Mouse (Mus musculus) kidney, adult 8-10 months (tissue): ENCODE data around the gene Ifna5.

Experiments used
- DNase-seq, 2 experiments: peaks; one replicate each; pipeline ENCODE4 v3.0.0; 2022

Gene Ifna5

DNA sequence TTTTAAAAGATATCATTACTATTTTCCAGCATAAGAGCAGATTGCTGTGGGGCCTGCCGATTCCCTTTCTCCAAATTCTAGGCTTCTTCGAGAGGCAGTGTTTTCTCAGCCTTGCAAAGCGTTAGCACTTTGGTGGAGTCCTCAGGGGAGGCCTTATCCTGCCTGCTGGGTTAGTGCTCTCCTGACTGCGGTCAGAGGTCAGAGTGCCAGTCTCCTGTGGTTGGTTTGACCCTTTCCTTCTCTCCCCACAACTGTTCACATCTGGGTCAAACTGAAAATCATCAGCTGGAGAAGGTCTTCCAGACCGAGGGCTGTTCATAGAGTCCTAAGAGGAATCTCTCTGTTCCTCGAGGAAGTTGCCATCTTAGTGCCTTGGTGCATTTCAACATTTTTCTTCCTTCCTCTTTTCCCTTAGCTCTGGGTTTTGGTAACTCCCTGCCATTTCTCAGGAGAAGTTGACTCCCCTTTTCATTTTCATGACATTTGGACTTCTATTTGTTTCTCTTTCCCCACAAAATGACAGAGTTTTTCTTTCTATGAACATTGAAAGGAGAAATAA is 29.8 kb downstream of the Ifna5 start:
- no peak for DNase-seq

DNA sequence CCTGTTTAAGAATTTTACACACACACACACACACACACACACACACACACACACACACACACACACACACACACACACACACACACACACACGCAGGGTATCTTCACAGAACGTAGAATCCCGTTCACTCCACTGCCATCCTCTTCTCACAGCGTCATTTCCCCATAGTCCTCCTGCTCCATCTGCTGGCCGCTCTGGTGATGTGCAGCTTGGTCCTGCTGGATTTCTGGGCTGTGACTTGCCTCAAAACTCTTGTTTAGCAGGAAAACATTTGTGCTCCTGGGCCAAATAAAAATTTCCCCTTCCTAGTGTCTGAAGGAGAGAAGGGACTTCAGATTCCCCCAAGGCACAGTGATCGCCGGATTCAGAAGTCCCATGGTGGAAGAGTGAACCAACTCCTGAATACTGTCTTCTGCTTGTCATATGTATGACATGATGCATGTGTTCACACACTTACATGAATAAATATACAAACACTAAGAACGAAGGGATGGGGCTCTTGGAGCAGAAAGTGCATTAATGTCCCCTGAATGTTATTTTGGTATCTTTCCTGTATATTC is 32.1 kb downstream of the Ifna5 start:
- peak; percentile 50 to 76 for DNase-seq

DNA sequence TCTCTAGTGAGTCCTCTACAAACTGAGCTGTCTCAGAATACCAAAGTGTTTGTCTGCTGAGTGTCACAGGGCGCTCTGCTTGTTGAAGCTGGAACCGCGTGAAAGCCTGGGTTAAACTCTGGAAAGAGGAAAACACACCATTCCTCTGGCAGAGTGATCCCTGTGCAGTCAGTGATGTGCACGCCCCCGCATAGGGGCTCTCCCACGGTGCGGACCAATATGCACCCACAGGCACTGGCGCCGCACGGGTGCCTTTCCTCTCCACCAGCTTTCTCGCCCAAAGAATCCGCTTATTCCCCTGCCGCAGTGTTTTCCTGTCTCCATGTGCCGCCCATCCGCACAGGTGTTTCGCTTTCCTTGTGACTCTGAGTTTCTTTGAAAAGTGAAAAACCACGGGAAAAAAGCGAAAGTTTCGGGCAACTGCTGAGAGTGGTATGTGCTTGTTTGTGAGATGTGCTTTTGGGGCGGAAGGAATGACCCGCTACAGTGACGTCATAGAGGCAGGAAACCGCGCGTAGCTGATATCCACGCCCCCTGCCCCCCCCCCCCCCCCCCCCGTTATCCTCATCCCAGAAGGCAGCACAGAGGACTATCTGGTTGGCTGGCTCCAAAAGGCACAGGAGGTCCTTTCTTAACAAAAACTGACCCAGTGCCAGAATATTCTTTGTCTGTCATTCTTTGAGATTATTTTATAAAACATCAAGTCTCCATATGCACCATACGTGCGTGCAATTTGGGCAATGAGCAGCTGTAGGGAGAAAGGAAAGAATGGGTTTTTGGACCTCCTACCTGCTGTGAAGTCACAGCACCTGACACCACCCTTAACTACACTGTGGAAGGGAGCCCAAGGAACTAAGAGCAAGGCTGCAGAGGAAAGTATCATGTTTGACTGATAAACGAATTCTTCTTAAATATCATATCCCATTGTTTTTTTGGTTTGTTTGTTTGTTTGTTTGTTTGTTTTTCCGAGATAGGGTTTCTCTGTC is 32.9 kb downstream of the Ifna5 start:
- DNase-seq, result no peak

DNA sequence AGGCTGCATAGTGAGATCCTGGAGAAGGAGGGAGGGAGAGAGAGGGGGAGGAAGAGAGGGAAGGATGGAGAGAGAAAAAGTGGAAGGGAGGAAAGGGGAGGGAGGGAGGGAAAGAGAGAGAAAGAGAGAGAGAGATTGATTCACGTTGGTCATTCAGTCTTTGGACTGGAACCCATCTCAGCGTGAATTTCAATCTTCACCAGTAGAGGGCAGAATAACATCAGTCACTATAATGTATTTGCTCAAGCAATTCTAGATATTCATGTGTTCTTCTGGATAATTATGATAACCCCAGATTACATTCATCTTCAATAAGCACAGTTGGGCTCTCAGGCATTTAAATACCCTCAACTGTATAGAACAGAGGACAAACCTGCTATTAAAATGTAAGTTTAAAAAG is 37.4 kb downstream of the Ifna5 start:
- DNase-seq, result no peak

DNA sequence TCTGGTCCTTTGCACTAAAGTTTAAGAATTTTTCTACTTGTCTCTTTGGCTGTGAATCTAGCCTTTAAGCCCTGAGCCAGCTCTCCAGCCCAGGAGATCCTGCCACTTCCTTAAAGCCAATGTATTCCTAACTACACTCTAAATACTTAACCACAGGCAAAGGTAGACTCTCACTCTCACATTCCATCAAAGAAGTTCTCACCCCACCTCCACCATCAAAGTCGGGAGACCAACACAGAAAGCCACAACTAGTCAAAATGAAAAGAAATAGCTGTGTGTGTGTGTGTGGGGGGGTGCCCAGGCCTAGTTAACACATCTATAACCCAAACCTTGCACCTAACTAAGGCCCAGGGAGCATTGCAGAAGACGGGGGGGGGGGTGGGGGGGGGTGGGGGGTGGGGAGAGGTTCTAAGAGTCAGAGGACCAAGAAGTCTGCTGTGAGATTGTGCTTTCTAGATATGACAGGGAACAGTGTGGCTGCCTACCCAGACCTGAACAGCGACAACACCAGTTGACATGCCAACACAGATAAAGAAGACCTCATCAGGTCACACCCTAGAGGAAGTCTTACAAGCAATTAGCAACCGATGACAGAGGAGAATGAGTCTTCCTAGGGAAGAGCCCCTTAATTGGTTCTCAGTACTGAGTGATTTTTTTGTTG is 40.2 kb downstream of the Ifna5 start:
- no peak for DNase-seq

DNA sequence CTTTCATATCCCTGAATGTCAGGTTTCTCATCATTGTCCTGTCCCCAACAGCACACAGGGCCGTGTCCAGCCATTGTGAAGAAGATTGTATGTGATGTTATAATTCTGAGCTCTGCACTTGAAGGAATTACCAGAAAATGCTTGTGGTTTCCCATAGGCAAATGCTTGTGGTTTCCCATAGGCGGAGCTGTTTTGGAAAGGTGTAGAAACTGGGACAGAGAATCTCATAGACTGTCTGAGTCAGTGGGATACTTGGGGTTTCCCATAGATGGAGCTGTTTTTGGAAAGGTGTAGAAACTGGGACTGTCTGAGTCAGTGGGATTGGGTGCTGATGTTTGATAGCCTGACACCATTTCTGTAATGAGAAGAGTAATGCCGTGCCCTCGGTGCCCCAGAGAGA is 41.2 kb downstream of the Ifna5 start:
- no peak for DNase-seq

DNA sequence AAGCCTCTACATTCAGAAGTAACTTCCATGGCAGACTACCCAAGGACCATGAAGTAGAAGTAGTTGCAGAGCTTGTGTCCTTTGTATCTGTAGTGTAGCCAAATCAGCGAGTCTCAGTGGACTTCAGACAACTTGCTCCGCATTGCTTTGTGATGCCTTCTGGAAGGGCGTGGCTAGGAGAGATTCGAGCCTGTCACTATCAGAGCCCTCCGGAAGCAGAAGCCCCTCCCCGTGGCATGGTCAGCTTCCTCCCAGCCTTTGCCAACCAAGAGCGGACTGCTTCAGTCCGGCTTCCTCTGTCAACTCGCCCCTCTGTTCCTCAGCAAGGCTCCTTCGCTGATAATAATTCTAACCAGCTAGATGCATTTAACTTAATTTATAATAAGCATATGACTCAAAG is 42.9 kb downstream of the Ifna5 start:
- DNase-seq, result peak; percentile 25 to 31

DNA sequence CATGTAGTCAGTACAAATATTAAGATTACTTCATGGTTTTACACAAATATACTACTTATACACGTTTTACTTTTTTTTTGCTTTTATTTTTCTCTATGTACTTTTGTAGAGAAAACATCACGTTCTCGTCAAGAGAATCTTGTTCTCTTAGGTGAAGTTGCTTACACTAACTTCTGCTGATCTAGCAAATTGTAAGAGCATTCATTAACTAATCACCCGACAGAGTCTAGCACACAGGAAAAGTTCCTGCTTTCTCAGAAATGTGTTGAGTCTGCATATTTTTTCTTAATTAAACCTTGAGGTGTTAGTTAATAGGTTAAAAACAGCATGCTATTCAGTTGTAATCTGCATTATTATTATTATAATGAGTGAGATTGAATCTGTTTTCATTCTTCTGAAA is 43.4 kb downstream of the Ifna5 start:
- DNase-seq, result peak in 1 of 2 experiments; percentile 32

DNA sequence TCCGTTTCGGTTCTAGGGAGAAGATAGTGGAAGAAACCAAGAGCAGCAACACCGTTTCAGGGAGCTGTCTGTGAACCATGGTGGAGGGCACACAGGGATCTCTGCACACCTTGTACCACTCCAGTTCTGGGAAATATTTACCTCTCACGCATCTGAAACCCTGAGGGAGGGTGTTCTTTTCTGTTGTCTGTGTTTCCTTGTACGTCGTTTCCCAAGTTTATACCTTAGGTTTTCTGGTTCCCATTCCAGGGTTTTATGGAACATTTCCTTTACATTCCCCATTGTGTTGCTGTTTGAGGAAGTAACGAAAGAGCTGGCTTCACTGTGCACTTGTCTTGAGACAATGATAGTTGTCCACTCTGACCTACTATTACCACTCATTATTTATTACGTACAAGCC is 44.8 kb downstream of the Ifna5 start, which contains the start of gene Ifne:
Gene Ifne (minus strand): TSS at position 101 of the 400 bp plus-strand sequence.
- DNase-seq, result no peak
